Mouse (Mus musculus) C2C12 (cell line): ENCODE measurements around the gene Ccr9. TPM values are rescaled to one million over a fixed set of nuclear protein-coding genes. Genes with fewer than 3 reads are reported as not detected.
"Not testable (repeated sequence)": the region's sequence is repeated elsewhere in the genome, so short reads cannot be mapped to it uniquely, and the experiment has no call there.

Experiments used
- H3K27me3 ChIP-seq: one replicate; pipeline ENCODE4 v1.6.1; 2011; ENCODE audit not compliant: control insufficient read depth, insufficient read depth, insufficient read length
- H3K36me3 ChIP-seq: one replicate; pipeline ENCODE4 v1.6.1; 2011; ENCODE audit not compliant: control insufficient read depth, insufficient read depth
- H3K4me3 ChIP-seq: one replicate; pipeline ENCODE4 v1.5.1; 2011; ENCODE audit warnings: mild to moderate bottlenecking, control low read depth; ENCODE audit not compliant: poor library complexity, insufficient read depth, severe bottlenecking
- H3K79me2 ChIP-seq: one replicate; pipeline ENCODE4 v1.6.1; 2011; ENCODE audit not compliant: control insufficient read depth, insufficient read depth
- H3K79me3 ChIP-seq: one replicate; pipeline ENCODE4 v1.6.1; 2011; ENCODE audit warnings: low read depth, control low read depth
- H3ac ChIP-seq: one replicate; pipeline ENCODE3; 2011; ENCODE audit warnings: low read depth; ENCODE audit not compliant: control insufficient read depth, insufficient read length
- CEBPB ChIP-seq: IDR thresholded peaks from one replicate; pipeline ENCODE4 v1.6.1; 2011; ENCODE audit warnings: low read depth, mild to moderate bottlenecking, control low read depth, moderate library complexity
- CTCF ChIP-seq: IDR thresholded peaks from one replicate; pipeline ENCODE4 v1.5.1; 2011; ENCODE audit not compliant: control insufficient read depth, insufficient read depth, insufficient read length
- FOSL1 ChIP-seq: IDR thresholded peaks from one replicate; pipeline ENCODE4 v1.8.0; 2011; ENCODE audit warnings: mild to moderate bottlenecking, low read length; ENCODE audit not compliant: poor library complexity, insufficient read depth, severe bottlenecking
- MAX ChIP-seq: IDR thresholded peaks from one replicate; pipeline ENCODE4 v1.6.1; 2011; ENCODE audit warnings: mild to moderate bottlenecking, control low read depth
- MYOD1 ChIP-seq: IDR thresholded peaks from one replicate; pipeline ENCODE4 v1.6.1; 2011; ENCODE audit warnings: low read depth; ENCODE audit not compliant: control insufficient read depth, insufficient read length
- MYOG ChIP-seq: IDR thresholded peaks from one replicate; pipeline ENCODE4 v1.6.1; 2011; ENCODE audit not compliant: control insufficient read depth, insufficient read length; ENCODE audit errors: extremely low read depth
- USF1 ChIP-seq: IDR thresholded peaks from one replicate; pipeline ENCODE4 v1.6.1; 2011; ENCODE audit warnings: low read depth, mild to moderate bottlenecking, control low read depth, moderate library complexity
- polyA plus RNA-seq: library from polyadenylated mRNA; unstranded; fragments of >200 nt; fragmentation: generic; extraction: Trizol; gene quantifications from one replicate; pipeline ENCODE4 v1.2.1, GENCODE M21; 2012; ENCODE audit warnings: missing spikeins

Gene Ccr9
- polyA plus RNA-seq, 1 experiment = 0.01 TPM

- H3K79me2 ChIP-seq = no peaks in the 10 kb centered on the region
- H3K4me3 ChIP-seq = no peak overlapping the region
- no peaks in the 10 kb centered on the region for H3K36me3 ChIP-seq
- TF ChIP-seq FOSL1 = no peak
- TF ChIP-seq MAX = no peak
- H3K79me3 ChIP-seq = no peaks in the 10 kb centered on the region
- H3K27me3 ChIP-seq = no peaks in the 10 kb centered on the region
- H3ac ChIP-seq = no peak overlapping the region
These were observed 85.5 kb downstream of the Ccr9 start for GRCm38 (mm10) chr9:123763771-123764170.

GRCm38 (mm10) chr9:123766996-123767395 lies 88.8 kb downstream of the Ccr9 start:
- H3K4me3 ChIP-seq = no peak overlapping the region
- H3K79me2 ChIP-seq = no peaks in the 10 kb centered on the region
- TF ChIP-seq MYOD1 = no peak
- no peak for TF ChIP-seq CTCF
- no peak for TF ChIP-seq USF1
- no peak for TF ChIP-seq FOSL1
- TF ChIP-seq MAX = no peak
- TF ChIP-seq CEBPB = no peak
- no peak for TF ChIP-seq MYOG
- no peaks in the 10 kb centered on the region for H3K36me3 ChIP-seq
- no peaks in the 10 kb centered on the region for H3K79me3 ChIP-seq
- no peaks in the 10 kb centered on the region for H3K27me3 ChIP-seq
- H3ac ChIP-seq = no peak overlapping the region

- TF ChIP-seq MYOD1 = no peak
- no peak for TF ChIP-seq CEBPB
- no peak for TF ChIP-seq MYOG
- TF ChIP-seq MAX = no peak
- no peak overlapping the region for H3K4me3 ChIP-seq
These were observed 90.2 kb downstream of the Ccr9 start for GRCm38 (mm10) chr9:123768443-123768842.

GRCm38 (mm10) chr9:123769532-123769931 lies 91.3 kb downstream of the Ccr9 start:
- no peaks in the 10 kb centered on the region for H3K36me3 ChIP-seq
- no peak overlapping the region for H3K4me3 ChIP-seq
- H3K79me2 ChIP-seq = no peaks in the 10 kb centered on the region
- no peaks in the 10 kb centered on the region for H3K27me3 ChIP-seq
- H3ac ChIP-seq = no peak overlapping the region
- TF ChIP-seq CEBPB = no peak
- no peak for TF ChIP-seq MYOG
- no peak for TF ChIP-seq CTCF
- no peak for TF ChIP-seq USF1
- TF ChIP-seq MAX = no peak
- no peak for TF ChIP-seq MYOD1
- no peak for TF ChIP-seq FOSL1
- H3K79me3 ChIP-seq = no peaks in the 10 kb centered on the region

More at GRCm38 (mm10) chr9:123768443-123768842, 90.2 kb downstream of the Ccr9 start:
- no peaks in the 10 kb centered on the region for H3K27me3 ChIP-seq
- H3K36me3 ChIP-seq = no peaks in the 10 kb centered on the region
- no peak overlapping the region for H3ac ChIP-seq
- no peaks in the 10 kb centered on the region for H3K79me3 ChIP-seq
- H3K79me2 ChIP-seq = no peaks in the 10 kb centered on the region

GRCm38 (mm10) chr9:123773299-123773698 lies 95.1 kb downstream of the Ccr9 start:
- not testable (repeated sequence) for H3K27me3 ChIP-seq, H3K79me2 ChIP-seq, H3K36me3 ChIP-seq, H3ac ChIP-seq, H3K4me3 ChIP-seq, H3K79me3 ChIP-seq
- TF ChIP-seq CTCF = peak; percentile 17

- no peak for TF ChIP-seq CEBPB
- no peak for TF ChIP-seq CTCF
- TF ChIP-seq MAX = no peak
- TF ChIP-seq MYOG = no peak
- TF ChIP-seq USF1 = no peak
- no peak for TF ChIP-seq MYOD1
- no peak for TF ChIP-seq FOSL1
- H3K79me3 ChIP-seq = no peaks in the 10 kb centered on the region
- no peak overlapping the region for H3ac ChIP-seq
- H3K4me3 ChIP-seq = no peak overlapping the region
- no peaks in the 10 kb centered on the region for H3K27me3 ChIP-seq
- H3K79me2 ChIP-seq = no peaks in the 10 kb centered on the region
- H3K36me3 ChIP-seq = peaks cover 14% of the 10 kb centered on the region
These were observed 110.8 kb downstream of the Ccr9 start for GRCm38 (mm10) chr9:123788855-123789529.
